Mouse (Mus musculus) cerebellum, adult 2 months (tissue): ENCODE measurements at regions not wholly inside any gene's neighbourhood (a gene's known extent, or its start where the extent isn't known, plus 50 kb on each side); places are given as distances from the start of the nearest gene placed in this dataset.

Source experiments
- CTCF ChIP-seq: fragments of 200-500 bp; IDR thresholded peaks from 2 replicates; pipeline ENCODE4 v1.5.1; 2011; ENCODE audit warnings: low read depth, mild to moderate bottlenecking, control low read depth, low read length, moderate library complexity, borderline replicate concordance; ENCODE audit not compliant: insufficient read depth
- POLR2A ChIP-seq: fragments of 200-500 bp; IDR thresholded peaks from 2 replicates; pipeline ENCODE4 v1.6.1; 2011; ENCODE audit warnings: low read length, control low read depth, borderline replicate concordance; ENCODE audit not compliant: insufficient read depth

DNA sequence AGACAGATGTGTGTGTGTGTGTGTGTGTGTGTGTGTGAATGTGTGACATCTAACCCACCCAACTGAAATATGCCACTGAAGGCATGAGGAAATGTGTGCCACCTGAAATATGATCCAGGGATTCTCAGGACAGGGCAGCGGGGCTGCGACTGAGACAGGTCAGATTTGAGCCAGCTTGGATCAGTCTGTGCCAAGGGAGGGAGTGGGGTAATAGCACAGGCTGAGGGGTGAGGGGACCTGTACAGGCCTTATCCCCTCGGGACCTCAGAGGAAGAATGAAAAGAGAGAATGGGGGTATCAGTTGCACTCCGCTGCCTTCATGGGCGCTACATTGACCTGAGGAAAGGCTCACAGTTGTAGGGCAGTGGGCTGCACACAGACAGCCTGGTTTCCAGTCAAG is 270.2 kb downstream of the Kdm4c start:
- no peak for TF ChIP-seq CTCF
- TF ChIP-seq POLR2A, result no peak
